In genomic region chr17:34899890-34900243, GRCm38 (mm10) we compare ENCODE assay signal across 8 mouse cellular contexts. TPM values are rescaled to one million over a fixed set of nuclear protein-coding genes. Genes with fewer than 3 reads are reported as not detected.
DNase-seq lines count a peak whose midpoint lies in the region; ATAC-seq and TF ChIP-seq lines count a peak whose summit lies in the region.

No protein-coding gene starts in this region.

- peaks cover 21% of the 10 kb centered on the region for H3K36me3 ChIP-seq in erythroblast, embryonic 14.5 days (ENCODE audit: control insufficient read depth)
- H3K36me3 ChIP-seq in hindbrain, embryonic 10.5 days, result peaks cover 57% of the 10 kb centered on the region
- H3K36me3 ChIP-seq in liver, embryonic 11.5 days (ENCODE audit: control insufficient read depth, insufficient read depth, low read length), result peaks cover 18% of the 10 kb centered on the region

- H3K4me1 ChIP-seq in erythroblast, embryonic 14.5 days (ENCODE audit: control insufficient read depth), result peaks cover 46% of the 10 kb centered on the region
- H3K4me1 ChIP-seq in bone marrow macrophage, adult 2 months (ENCODE audit: control insufficient read depth, insufficient read depth, low read length), result peaks cover 11% of the 10 kb centered on the region
- peaks cover 49% of the 10 kb centered on the region for H3K4me1 ChIP-seq in hindbrain, embryonic 10.5 days (replicated peaks)
- peaks cover 27% of the 10 kb centered on the region for H3K4me1 ChIP-seq in liver, embryonic 11.5 days (replicated peaks; ENCODE audit: control insufficient read depth, insufficient read depth, low read length)

- H3K4me3 ChIP-seq in erythroblast, embryonic 14.5 days (replicated peaks), result peak overlapping the region; percentile 73
- H3K4me3 ChIP-seq in bone marrow macrophage, adult 2 months (ENCODE audit: insufficient read depth, low read length), result peak overlapping the region; percentile 87
- H3K4me3 ChIP-seq in hindbrain, embryonic 10.5 days, result peak overlapping the region; percentile 99
- H3K4me3 ChIP-seq in liver, embryonic 11.5 days (ENCODE audit: low read depth, low read length), result peak overlapping the region; percentile 96

- H3K9me3 ChIP-seq in erythroblast, embryonic 14.5 days (ENCODE audit: control insufficient read depth, low read length), result no peaks in the 10 kb centered on the region
- peaks cover 4% of the 10 kb centered on the region; the same call in 1 of the 2 replicates for H3K9me3 ChIP-seq in hindbrain, embryonic 10.5 days
- H3K9me3 ChIP-seq in liver, embryonic 11.5 days (ENCODE audit: control insufficient read depth, low read length), result peaks cover 4% of the 10 kb centered on the region; the same call in 1 of the 2 replicates

- DNase-seq in hindbrain, embryonic 10.5 days (ENCODE audit: low spot score), result no peak
- no peak for DNase-seq in liver, embryonic 11.5 days (ENCODE audit: low spot score)
- DNase-seq in retina, postnatal 1 day, result peak; percentile 43
- DNase-seq in cerebellum, postnatal 14 days, result no peak
- no peak for DNase-seq in layer of hippocampus, adult 18-20 months (ENCODE audit: low spot score in 2 of 2)

- WGBS in hindbrain, embryonic 10.5 days, result 6% methylated on average over 5 of the region's 5 CpGs
- 4% methylated on average over 5 of the region's 5 CpGs for WGBS in liver, embryonic 11.5 days

- H3K9ac ChIP-seq in liver, embryonic 11.5 days (ENCODE audit: low read depth, low read length), result peak overlapping the region; percentile 94

- TF ChIP-seq POLR2A in bone marrow macrophage, adult 2 months (IDR thresholded peaks at IDR 0.05; ENCODE audit: borderline replicate concordance, low read depth, low read length), result no peak

- H3K27ac ChIP-seq in bone marrow macrophage, adult 2 months (ENCODE audit: insufficient read depth, low read depth, low read length), result peak overlapping the region; percentile 86
- H3K27ac ChIP-seq in hindbrain, embryonic 10.5 days, result peak overlapping the region; percentile 100
- peak overlapping the region; percentile 97 for H3K27ac ChIP-seq in liver, embryonic 11.5 days (ENCODE audit: low read depth, low read length)

- H3K4me2 ChIP-seq in liver, embryonic 11.5 days, result peak overlapping the region; percentile 97

- ATAC-seq in erythroblast, adult 5-6 weeks (replicated peaks; ENCODE audit: low FRiP score, poor library complexity, severe bottlenecking), result no peak
- ATAC-seq in liver, embryonic 11.5 days (replicated peaks; ENCODE audit: low FRiP score), result no peak

- TF ChIP-seq CTCF in bone marrow macrophage, adult 2 months (IDR thresholded peaks at IDR 0.05; ENCODE audit: low read depth, low read length), result no peak

- peaks cover 2% of the 10 kb centered on the region; the same call in 1 of the 2 replicates for H3K27me3 ChIP-seq in erythroblast, embryonic 14.5 days (ENCODE audit: control insufficient read depth)
- no peaks in the 10 kb centered on the region for H3K27me3 ChIP-seq in hindbrain, embryonic 10.5 days (ENCODE audit: insufficient read depth, poor library complexity, severe bottlenecking)
- H3K27me3 ChIP-seq in liver, embryonic 11.5 days (replicated peaks; ENCODE audit: control insufficient read depth, insufficient read depth, low read length), result no peaks in the 10 kb centered on the region

RNA-seq across cellular contexts. Expression of gene Ehmt2, which starts 1.6 kb away (rescaled TPM):
- 6.2 and 6.4 TPM in 2 replicates for polyA plus RNA-seq in erythroblast, embryonic 14.5 days (2012)
- 18.8 and 19.9 TPM in 2 replicates for total RNA-seq in erythroblast, adult 5-6 weeks (2015; ENCODE audit: low replicate concordance)
- 18.8 and 22.0 TPM in 2 replicates for total RNA-seq in erythroblast, adult 5-6 weeks (2017; ENCODE audit: low replicate concordance)
- polyA plus RNA-seq in bone marrow macrophage, adult 2 months (2012; ENCODE audit: insufficient read depth, insufficient read length, missing spikeins), result 145 and 150 TPM in 2 replicates
- polyA plus RNA-seq in hindbrain, embryonic 10.5 days (2016; fragmentation: Nextera tagmentation; extraction: Ambion mirVana), result 98.2 and 100 TPM in 2 replicates
- polyA plus RNA-seq in liver, embryonic 11.5 days (2014; fragmentation: Nextera tagmentation; extraction: Ambion mirVana), result 43.6 and 50.9 TPM in 2 replicates
- 100 to 1,000 TPM; 186 to 193 TPM for total RNA-seq in layer of hippocampus, adult 18-20 months (2021)

RNA-seq across cellular contexts. Expression of gene C2, which starts 1.8 kb away (rescaled TPM):
- 0.13 and 0.17 TPM in 2 replicates for polyA plus RNA-seq in erythroblast, embryonic 14.5 days (2012)
- 3.6 TPM in 1 of 2 replicates, not detected in the other for total RNA-seq in erythroblast, adult 5-6 weeks (2015; ENCODE audit: low replicate concordance)
- total RNA-seq in erythroblast, adult 5-6 weeks (2017; ENCODE audit: low replicate concordance), result 0.98 TPM in 1 of 2 replicates, not detected in the other
- not detected in 2 replicates for polyA plus RNA-seq in bone marrow macrophage, adult 2 months (2012; ENCODE audit: insufficient read depth, insufficient read length, missing spikeins)
- polyA plus RNA-seq in hindbrain, embryonic 10.5 days (2016; fragmentation: Nextera tagmentation; extraction: Ambion mirVana), result 0.58 and 1.0 TPM in 2 replicates
- polyA plus RNA-seq in liver, embryonic 11.5 days (2014; fragmentation: Nextera tagmentation; extraction: Ambion mirVana), result 8.1 and 9.0 TPM in 2 replicates
- 1 to 10 TPM in 1 of 2 experiments, under 1 TPM in 1; 0.89 to 3.1 TPM for total RNA-seq in layer of hippocampus, adult 18-20 months (2021)

RNA-seq across cellular contexts. Expression of gene Slc44a4, which starts 14.4 kb away (rescaled TPM):
- polyA plus RNA-seq in erythroblast, embryonic 14.5 days (2012), result not detected in 2 replicates
- total RNA-seq in erythroblast, adult 5-6 weeks (2015; ENCODE audit: low replicate concordance), result not detected in 2 replicates
- total RNA-seq in erythroblast, adult 5-6 weeks (2017; ENCODE audit: low replicate concordance), result not detected in 2 replicates
- not detected in 2 replicates for polyA plus RNA-seq in bone marrow macrophage, adult 2 months (2012; ENCODE audit: insufficient read depth, insufficient read length, missing spikeins)
- 0.41 TPM in 1 of 2 replicates, not detected in the other for polyA plus RNA-seq in hindbrain, embryonic 10.5 days (2016; fragmentation: Nextera tagmentation; extraction: Ambion mirVana)
- 0.97 and 1.3 TPM in 2 replicates for polyA plus RNA-seq in liver, embryonic 11.5 days (2014; fragmentation: Nextera tagmentation; extraction: Ambion mirVana)
- under 1 TPM in 1 of 2 experiments, not detected in 1; 0.43 TPM for total RNA-seq in layer of hippocampus, adult 18-20 months (2021)

RNA-seq across cellular contexts. Expression of gene Gm20547, which starts 18.0 kb away (rescaled TPM):
- polyA plus RNA-seq in erythroblast, embryonic 14.5 days (2012), result not detected in 2 replicates
- total RNA-seq in erythroblast, adult 5-6 weeks (2015; ENCODE audit: low replicate concordance), result 1.5 TPM in 1 of 2 replicates, not detected in the other
- total RNA-seq in erythroblast, adult 5-6 weeks (2017; ENCODE audit: low replicate concordance), result not detected in 2 replicates
- 0.27 TPM in 1 of 2 replicates, not detected in the other for polyA plus RNA-seq in bone marrow macrophage, adult 2 months (2012; ENCODE audit: insufficient read depth, insufficient read length, missing spikeins)
- 0.14 TPM in 1 of 2 replicates, not detected in the other for polyA plus RNA-seq in hindbrain, embryonic 10.5 days (2016; fragmentation: Nextera tagmentation; extraction: Ambion mirVana)
- polyA plus RNA-seq in liver, embryonic 11.5 days (2014; fragmentation: Nextera tagmentation; extraction: Ambion mirVana), result 0.09 TPM in 1 of 2 replicates, not detected in the other
- under 1 TPM in 1 of 2 experiments, not detected in 1; 0.10 TPM for total RNA-seq in layer of hippocampus, adult 18-20 months (2021)

RNA-seq across cellular contexts. Expression of gene Zbtb12, which starts 20.6 kb away (rescaled TPM):
- polyA plus RNA-seq in erythroblast, embryonic 14.5 days (2012), result 0.24 and 0.25 TPM in 2 replicates
- 0.38 and 0.42 TPM in 2 replicates for total RNA-seq in erythroblast, adult 5-6 weeks (2015; ENCODE audit: low replicate concordance)
- 0.98 TPM in 1 of 2 replicates, not detected in the other for total RNA-seq in erythroblast, adult 5-6 weeks (2017; ENCODE audit: low replicate concordance)
- 4.0 and 4.6 TPM in 2 replicates for polyA plus RNA-seq in bone marrow macrophage, adult 2 months (2012; ENCODE audit: insufficient read depth, insufficient read length, missing spikeins)
- 5.2 and 5.6 TPM in 2 replicates for polyA plus RNA-seq in hindbrain, embryonic 10.5 days (2016; fragmentation: Nextera tagmentation; extraction: Ambion mirVana)
- 0.45 and 0.86 TPM in 2 replicates for polyA plus RNA-seq in liver, embryonic 11.5 days (2014; fragmentation: Nextera tagmentation; extraction: Ambion mirVana)
- total RNA-seq in layer of hippocampus, adult 18-20 months (2021), result 1 to 10 TPM; 8.6 to 8.8 TPM
